Mouse (Mus musculus): Measurements from ENCODE around the gene Rpl41. TPM values are rescaled to one million over a fixed set of nuclear protein-coding genes. Genes with fewer than 3 reads are reported as not detected.
A peak's percentile ranks its signal among the peaks of the same experiment; 100 is the strongest.

The Rpl41 gene
- polyA plus RNA-seq, 1 experiment: 2,695 TPM

GRCm38 (mm10) chr10:128536266-128536940 lies 12.7 kb downstream of the Rpl41 start:
- no peak for TF ChIP-seq POLR2A (IDR thresholded peaks at IDR 0.05; ENCODE audit: borderline replicate concordance, control insufficient read depth, low read depth, low read length)
- peak; percentile 81 for TF ChIP-seq CTCF (IDR thresholded peaks at IDR 0.05; ENCODE audit: control insufficient read depth, insufficient read depth, low read length)

GRCm38 (mm10) chr10:128535624-128536265 lies 13.4 kb downstream of the Rpl41 start:
- TF ChIP-seq POLR2A (IDR thresholded peaks at IDR 0.05; ENCODE audit: borderline replicate concordance, control insufficient read depth, low read depth, low read length) (no peak), CTCF (IDR thresholded peaks at IDR 0.05; ENCODE audit: control insufficient read depth, insufficient read depth, low read length) (no peak)
- Histone ChIP-seq H3K27ac (ENCODE audit: control insufficient read depth, insufficient read depth, low read depth, low read length, poor library complexity) (peak overlapping the region; percentile 59; the same call in 1 of the 2 replicates), H3K4me1 (ENCODE audit: control insufficient read depth, insufficient read depth, low read length) (peaks cover 2% of the 10 kb centered on the region), H3K4me3 (replicated peaks; ENCODE audit: control insufficient read depth, low read depth, low read length) (no peak overlapping the region)
- 23% methylated on average over 4 of the region's 4 CpGs for WGBS

More at GRCm38 (mm10) chr10:128536266-128536940, 12.7 kb downstream of the Rpl41 start:
- WGBS: 11% methylated on average over 18 of the region's 18 CpGs
- H3K27ac ChIP-seq (ENCODE audit: control insufficient read depth, insufficient read depth, low read depth, low read length, poor library complexity): peak overlapping the region; percentile 59; the same call in 1 of the 2 replicates
- H3K4me1 ChIP-seq (ENCODE audit: control insufficient read depth, insufficient read depth, low read length): peaks cover 2% of the 10 kb centered on the region
- H3K4me3 ChIP-seq (replicated peaks; ENCODE audit: control insufficient read depth, low read depth, low read length): peak overlapping the region; percentile 22

GRCm38 (mm10) chr10:128535206-128535605 lies 13.9 kb downstream of the Rpl41 start:
- Histone ChIP-seq H3K4me1 (ENCODE audit: control insufficient read depth, insufficient read depth, low read length) (peaks cover 2% of the 10 kb centered on the region), H3K4me3 (replicated peaks; ENCODE audit: control insufficient read depth, low read depth, low read length) (no peak overlapping the region), H3K27ac (ENCODE audit: control insufficient read depth, insufficient read depth, low read depth, low read length, poor library complexity) (peak overlapping the region; percentile 48; the same call in 1 of the 2 replicates)
- TF ChIP-seq POLR2A (IDR thresholded peaks at IDR 0.05; ENCODE audit: borderline replicate concordance, control insufficient read depth, low read depth, low read length): no peak
- TF ChIP-seq CTCF (IDR thresholded peaks at IDR 0.05; ENCODE audit: control insufficient read depth, insufficient read depth, low read length): no peak
- 75% methylated on average over 2 of the region's 2 CpGs for WGBS

GRCm38 (mm10) chr10:128526366-128527356 lies 22.4 kb downstream of the Rpl41 start:
- Histone ChIP-seq H3K27ac (ENCODE audit: control insufficient read depth, insufficient read depth, low read depth, low read length, poor library complexity) (peak overlapping the region; percentile 59; the same call in 1 of the 2 replicates), H3K4me1 (ENCODE audit: control insufficient read depth, insufficient read depth, low read length) (no peaks in the 10 kb centered on the region; the same call in 1 of the 2 replicates), H3K4me3 (replicated peaks; ENCODE audit: control insufficient read depth, low read depth, low read length) (peak overlapping the region; percentile 89)
- 22% methylated on average over 28 of the region's 28 CpGs for WGBS
- TF ChIP-seq CTCF (IDR thresholded peaks at IDR 0.05; ENCODE audit: control insufficient read depth, insufficient read depth, low read length) (no peak), POLR2A (IDR thresholded peaks at IDR 0.05; ENCODE audit: borderline replicate concordance, control insufficient read depth, low read depth, low read length) (no peak)

GRCm38 (mm10) chr10:128525671-128526308 lies 23.3 kb downstream of the Rpl41 start, which contains the start of gene Esyt1:
Gene Esyt1, minus strand, starts transcription at chr10:128525871.
- peak; percentile 36; the same call in 1 of the 2 replicates for TF ChIP-seq CTCF (IDR thresholded peaks at IDR 0.05; ENCODE audit: control insufficient read depth, insufficient read depth, low read length)
- TF ChIP-seq POLR2A (IDR thresholded peaks at IDR 0.05; ENCODE audit: borderline replicate concordance, control insufficient read depth, low read depth, low read length): peak; percentile 83
- peak within 1 kb of the TSS; percentile 89 for H3K4me3 ChIP-seq (replicated peaks; ENCODE audit: control insufficient read depth, low read depth, low read length)
- under 1% methylated on average over 37 of the region's 37 CpGs for WGBS
- no peaks in the 10 kb centered on the region; the same call in 1 of the 2 replicates for H3K4me1 ChIP-seq (ENCODE audit: control insufficient read depth, insufficient read depth, low read length)
- H3K27ac ChIP-seq (ENCODE audit: control insufficient read depth, insufficient read depth, low read depth, low read length, poor library complexity): peak within 1 kb of the TSS; percentile 93

- H3K4me3 ChIP-seq (replicated peaks; ENCODE audit: control insufficient read depth, low read depth, low read length): peak overlapping the region; percentile 89
- peak overlapping the region; percentile 93 for H3K27ac ChIP-seq (ENCODE audit: control insufficient read depth, insufficient read depth, low read depth, low read length, poor library complexity)
- TF ChIP-seq CTCF (IDR thresholded peaks at IDR 0.05; ENCODE audit: control insufficient read depth, insufficient read depth, low read length): no peak
- TF ChIP-seq POLR2A (IDR thresholded peaks at IDR 0.05; ENCODE audit: borderline replicate concordance, control insufficient read depth, low read depth, low read length): peak; percentile 51; the same call in 1 of the 2 replicates
- under 1% methylated on average over 58 of the region's 58 CpGs for WGBS
- no peaks in the 10 kb centered on the region; the same call in 1 of the 2 replicates for H3K4me1 ChIP-seq (ENCODE audit: control insufficient read depth, insufficient read depth, low read length)
These were observed 24.1 kb downstream of the Rpl41 start for GRCm38 (mm10) chr10:128524732-128525662.

Measured in bone marrow, adult 2 months (tissue).